Mouse (Mus musculus): ENCODE measurements around the gene H2-DMa.
A peak's percentile ranks its signal among the peaks of the same experiment; 100 is the strongest.

Gene H2-DMa

DNA sequence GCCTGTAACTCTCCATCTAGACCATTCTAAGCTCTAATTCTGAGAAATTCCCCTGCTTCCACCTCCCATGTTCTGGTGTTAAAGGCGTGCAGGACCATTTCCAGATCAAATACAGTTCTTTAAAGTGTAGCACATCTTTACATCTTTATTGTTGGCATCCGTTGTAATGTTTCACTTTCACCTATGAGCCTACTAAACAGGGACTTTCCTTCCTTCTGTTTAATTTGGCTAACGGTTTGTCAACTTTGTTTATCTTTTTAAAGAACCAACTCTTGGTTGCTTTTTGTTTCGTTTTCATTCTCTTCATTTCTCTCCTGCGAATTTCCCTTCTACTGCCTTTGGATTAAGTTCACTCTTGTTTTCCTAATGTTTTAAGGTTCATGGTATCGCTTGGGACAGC, 16.5 kb upstream of the H2-DMa start:
- DNase-seq (ENCODE audit: inconsistent ontology term), result no peak

DNA sequence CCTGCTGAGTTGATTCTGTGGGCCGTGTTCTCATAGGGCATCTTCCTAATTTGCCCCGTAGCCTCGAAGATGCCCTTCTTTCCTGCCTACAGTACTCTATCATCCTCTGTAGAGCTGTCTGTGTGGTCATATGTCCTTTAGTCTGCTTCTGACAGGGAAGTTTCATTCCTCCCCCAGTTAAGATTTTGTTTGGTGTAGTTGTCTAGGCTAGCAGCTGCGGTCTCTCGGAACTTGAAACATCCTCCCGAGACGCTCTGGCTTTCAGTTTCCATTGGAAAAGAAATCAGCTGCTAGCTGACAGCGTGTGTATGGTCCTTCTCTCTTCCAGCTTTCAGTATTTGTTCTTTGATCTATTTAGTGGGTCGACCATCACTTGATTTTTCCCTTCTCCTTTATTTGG, 14.5 kb upstream of the H2-DMa start:
- DNase-seq (ENCODE audit: inconsistent ontology term), result no peak

DNA sequence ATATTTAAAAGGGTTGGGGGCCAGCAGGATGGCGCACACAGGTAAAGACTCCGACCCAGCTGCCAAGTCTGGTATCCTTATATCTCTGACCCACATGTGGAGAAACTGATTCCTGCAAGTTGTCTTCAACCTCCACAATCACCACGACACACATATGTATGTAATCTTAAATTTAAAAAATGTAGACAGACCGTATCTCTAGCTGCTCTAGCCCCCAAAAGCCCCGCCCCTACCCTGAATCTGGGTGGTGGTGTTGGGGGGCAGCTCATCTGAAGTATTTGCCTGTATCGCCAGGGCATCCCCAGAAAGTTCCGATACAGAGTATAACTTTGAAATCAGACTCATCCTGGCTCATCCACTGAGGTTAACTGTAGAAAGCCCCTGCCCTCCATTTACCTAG, 12.8 kb upstream of the H2-DMa start:
- DNase-seq (ENCODE audit: inconsistent ontology term), result no peak

DNA sequence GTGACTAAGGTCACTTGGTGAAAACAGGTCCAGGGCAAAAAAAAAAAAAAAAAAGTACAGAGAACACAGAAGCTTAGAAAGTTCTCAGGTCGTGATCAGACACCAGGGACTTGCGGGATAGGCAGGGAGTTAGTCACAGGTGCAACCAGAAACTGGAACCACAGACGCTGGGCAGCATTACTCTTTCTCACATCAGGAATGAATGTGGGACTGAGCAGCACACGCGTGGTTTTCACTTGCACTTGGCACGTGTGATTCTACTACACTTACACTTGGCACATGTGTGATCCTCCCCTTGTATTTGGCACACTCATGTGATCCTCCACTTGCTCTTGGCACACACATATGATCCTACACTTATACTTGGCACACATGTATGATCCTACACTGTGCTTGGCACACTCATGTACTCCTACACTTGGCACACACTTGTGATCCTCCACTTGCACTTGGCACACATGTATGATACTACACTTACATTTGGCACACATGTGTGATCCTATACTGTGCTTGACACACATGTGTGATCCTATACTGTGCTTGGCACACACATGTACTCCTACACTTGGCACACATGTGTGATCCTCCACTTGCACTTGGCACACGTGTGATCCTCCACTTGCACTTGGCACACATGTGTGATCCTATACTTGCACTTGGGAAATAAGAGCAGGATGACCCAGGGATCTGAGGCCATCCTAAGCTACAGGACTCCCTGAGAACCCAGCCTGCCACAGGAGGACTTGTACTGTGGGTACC, 12.1 kb upstream of the H2-DMa start:
- DNase-seq (ENCODE audit: inconsistent ontology term), result no peak

DNA sequence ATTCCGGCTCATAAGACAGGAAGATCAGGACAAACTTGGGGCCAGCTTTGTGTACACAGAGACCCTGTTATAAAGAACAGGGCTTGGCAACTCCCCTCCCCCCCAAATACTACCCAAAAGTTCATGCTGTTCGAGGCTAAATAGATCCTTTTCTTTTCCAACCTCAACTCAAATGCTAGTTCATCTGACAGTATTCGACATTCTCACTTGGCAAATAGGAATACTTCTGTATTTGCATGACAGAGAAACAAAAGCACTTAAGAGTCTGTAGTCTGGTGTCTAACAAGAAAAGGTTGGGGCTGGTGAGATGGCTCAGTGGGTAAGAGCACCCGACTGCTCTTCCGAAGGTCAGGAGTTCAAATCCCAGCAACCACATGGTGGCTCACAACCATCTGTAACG, 10.9 kb upstream of the H2-DMa start:
- no peak for DNase-seq (ENCODE audit: inconsistent ontology term)

DNA sequence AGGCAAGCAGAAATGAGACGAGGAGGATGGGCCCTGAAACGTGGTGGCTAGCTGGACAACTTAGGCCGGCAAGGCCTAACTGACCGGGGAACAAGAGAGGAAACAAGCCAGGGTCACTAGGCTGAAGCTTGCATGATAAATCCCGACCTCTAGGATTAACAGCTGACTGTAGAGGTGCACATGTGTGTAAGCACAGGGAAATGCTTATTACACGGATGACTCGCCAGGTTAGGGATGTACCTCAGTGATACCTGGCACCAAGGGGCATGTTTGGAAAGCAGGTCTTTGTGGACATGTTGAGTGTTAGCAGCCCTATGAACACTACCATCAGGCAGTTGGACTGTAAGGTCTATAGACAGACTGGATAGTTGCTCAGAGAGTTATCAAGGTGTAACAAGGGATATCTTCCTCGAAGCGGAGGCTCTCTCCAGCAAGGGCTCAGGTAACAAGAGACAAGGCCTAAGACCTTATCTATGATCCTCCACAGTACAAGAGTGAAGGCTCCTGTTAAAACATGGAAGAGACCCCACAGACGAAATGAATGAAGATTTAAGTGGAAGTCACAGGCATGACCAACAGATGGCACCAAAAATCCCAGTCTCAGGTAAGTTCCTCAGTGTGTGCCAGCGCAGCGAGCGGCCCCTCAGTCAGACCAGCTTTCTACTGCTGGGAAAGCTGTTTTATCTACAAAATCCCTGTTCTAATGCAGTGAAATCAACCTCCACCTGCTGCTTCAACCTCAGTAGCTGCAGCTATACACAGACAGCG, 10.1 kb upstream of the H2-DMa start:
- peak; percentile 17 for DNase-seq (ENCODE audit: inconsistent ontology term)

DNA sequence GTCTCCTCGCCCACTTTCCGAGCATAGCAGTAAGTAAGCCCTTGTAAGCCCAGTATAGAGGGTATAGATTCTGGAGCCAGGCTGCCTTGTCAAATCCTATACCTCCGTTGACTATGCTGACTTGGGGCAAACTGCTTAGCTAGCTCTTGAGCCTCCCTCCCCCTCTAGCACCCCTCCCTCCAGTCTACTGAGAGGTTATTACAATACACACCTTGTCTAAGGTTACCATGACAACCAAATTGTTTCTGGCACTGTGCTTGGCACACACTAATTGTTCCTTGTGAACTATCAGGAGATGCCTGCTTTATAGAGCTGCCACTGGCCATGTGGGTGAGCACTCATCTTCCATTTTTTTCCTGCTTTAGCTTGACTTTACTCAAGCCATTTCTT, 9.5 kb upstream of the H2-DMa start:
- DNase-seq (ENCODE audit: inconsistent ontology term), result peak; percentile 17

DNA sequence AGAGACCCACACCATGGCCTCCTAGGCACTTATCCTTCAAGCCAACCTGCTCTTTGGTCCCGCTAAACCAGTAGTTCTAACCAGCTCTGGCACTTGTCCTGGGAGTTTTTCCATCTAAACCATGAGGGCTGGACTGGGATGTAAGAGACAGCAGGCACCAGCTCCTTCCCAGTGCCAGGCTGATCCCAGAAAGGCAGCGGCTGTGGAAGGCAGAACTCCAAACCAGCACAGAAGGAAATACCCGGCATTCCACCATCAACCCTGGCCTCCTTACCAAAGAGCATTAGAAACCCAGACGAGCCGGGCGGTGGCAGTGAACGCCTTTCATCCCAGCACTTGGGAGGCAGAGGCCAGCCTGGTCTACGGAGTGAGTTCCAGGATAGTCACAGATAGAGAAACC, 9.0 kb upstream of the H2-DMa start:
- DNase-seq (ENCODE audit: inconsistent ontology term), result no peak

DNA sequence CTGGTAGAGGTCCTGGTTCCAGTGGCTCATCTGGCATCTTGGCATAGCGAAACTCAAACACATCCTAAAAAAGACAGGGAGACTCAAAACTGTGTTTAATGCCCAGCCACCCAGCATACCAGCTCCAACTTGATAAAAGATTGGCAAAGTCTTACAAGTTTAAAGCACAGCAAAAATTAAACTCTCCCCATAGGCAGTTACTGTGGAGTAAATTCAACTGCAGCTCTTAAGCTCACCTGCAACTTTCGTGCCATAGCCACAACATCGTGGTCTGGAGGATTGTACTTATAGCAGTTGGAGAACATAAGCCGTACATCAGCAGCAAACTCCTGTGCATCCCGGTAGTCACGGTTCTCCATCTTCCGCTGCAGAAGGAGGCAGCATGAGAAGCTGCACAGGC, 5.2 kb upstream of the H2-DMa start:
- no peak for DNase-seq (ENCODE audit: inconsistent ontology term)

DNA sequence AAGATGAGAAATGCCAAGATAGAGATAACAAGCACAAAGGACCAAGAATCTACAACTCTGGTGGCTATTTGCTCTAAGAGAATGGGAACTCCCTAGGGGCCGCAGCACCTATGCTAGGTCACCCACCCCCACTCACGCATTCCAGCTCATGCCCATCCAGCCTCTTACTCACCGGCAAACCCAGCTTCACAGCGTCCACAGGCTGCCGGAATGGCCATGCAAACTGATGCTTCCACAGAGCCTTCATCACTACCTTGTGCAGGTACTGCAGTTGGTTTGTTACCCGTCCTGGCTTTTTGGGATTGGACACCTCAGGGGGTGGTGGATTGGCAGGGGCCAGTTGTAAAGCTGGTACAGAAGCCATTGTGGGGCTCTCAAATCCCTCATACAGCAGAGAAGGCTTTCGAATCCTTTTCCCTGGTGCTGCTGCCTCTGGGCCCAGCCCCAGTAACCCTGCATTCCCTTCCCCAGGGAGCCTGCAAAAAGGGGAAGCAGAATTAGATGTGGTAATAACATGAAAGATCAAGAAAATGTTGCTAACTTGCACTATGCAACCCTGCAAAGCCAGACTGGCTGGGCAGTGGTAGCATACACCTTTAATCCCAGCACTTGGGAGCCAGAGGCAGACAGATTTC, 2.5 kb upstream of the H2-DMa start:
- peak; percentile 14 for DNase-seq (ENCODE audit: inconsistent ontology term)

DNA sequence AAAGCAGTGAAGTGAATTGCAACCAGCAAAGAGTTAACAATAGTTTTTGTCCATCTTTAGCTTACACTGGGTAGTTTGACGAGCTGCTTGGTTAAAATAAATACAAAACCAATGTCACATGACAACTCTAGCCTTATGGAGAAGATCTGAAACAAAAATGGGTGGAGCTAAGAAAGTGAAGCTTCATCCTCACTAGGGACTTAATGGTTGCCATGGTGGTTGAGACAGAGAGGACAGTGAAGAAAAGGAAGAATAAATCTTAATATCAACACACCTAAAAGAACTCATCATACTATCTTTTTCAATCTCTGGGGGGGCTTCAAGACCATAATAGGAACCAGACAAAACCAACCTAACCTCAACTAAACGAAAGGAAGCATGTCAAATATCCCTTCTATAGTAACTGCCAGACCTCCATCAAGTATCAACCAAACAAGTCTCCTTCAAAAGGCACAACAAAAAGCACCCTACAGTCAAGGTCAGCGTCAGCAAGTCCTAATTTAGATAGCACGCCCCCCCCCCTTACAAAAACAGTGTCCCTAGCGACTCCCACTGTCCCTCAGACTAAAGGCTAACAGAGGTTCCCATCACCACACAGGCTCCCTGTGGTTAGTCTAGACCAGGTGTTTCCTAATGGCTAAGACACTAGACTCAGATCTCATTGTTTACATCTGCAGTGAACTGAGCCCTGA, 1.8 kb upstream of the H2-DMa start:
- peak; percentile 63 for DNase-seq (ENCODE audit: inconsistent ontology term)

DNA sequence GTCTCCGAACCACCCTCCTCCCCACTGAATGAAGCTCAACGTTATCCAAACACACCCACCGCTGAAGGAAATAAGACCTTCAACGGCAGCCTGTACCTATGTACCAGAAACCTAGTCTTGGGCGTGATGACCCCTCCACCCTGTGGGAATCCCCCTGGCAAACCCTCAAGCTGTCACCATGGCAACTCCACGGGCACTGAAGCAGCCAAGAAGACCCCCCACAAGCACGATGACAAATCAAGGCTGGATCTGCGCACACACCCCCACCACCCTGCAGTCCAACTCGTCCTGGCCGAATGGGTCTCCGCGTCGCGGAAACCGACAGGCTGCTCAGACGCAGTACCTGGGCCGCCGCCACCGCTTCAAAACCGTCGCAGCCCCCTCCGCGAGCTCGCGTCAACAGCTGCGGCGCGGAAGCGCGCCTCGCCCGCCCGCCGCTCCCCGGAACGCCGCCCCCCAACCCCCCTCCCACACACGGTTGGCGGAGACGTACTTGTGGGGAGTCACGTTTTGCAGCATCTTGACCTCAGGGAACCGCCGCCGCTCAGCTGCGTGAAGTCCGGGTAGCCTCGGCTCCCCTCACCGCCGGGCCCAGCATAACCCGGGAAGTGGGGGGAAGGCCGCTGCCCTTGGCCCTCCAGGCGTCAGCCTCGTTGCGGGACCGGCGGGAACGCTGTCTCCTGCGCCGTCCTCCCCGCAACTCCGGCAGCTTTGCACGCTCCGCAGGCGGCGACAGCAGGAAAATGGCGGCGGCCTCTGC, 1.0 kb upstream of the H2-DMa start:
- DNase-seq (ENCODE audit: inconsistent ontology term), result peak; percentile 61

DNA sequence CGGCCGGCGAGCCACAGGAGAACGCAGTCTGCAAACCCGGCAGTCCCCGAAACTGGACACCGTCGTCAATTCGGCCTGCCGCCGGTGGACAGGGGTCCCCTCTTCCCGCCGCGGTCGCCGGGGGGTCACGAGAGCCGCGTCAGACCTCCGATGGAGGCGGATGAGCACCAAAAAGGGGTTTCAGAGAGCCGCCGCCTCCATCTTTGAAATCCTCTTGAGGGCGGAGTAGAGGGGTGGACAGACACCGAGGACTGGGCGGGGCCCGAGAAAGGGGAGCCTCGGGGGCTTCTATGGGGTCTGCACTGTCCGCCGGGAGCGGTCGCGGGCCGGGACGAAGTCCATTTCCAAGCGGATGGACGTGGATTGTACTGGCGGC, 480 bp upstream of the H2-DMa start:
- no peak for DNase-seq (ENCODE audit: inconsistent ontology term)

DNA sequence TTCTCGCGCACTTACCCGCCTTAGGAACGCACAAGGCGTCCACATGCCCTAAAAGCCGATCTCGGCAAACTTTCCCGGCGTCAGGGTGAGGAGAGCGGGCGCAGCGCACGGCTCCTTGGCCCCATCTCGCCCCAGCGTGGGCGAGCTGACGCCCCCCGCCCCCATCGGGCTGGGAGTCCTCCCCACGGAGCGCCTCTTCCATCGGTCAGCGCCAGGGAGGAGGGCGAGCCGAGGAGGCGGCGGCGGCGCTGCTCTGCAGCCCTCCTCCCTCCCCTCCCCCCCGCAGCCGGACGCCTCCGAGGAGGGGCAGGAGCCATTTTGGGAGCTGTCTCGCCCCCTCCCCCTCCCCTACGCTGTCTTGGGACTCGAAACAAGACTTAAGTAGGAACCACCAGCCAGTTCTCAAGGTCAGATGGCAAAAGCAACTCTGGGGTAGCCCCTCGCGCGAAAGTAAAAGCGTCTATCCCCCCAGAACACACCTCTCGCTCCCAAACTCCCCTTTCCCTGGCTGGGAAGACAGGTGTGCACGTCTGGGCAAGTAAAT, 911 bp downstream of the H2-DMa start:
- DNase-seq (ENCODE audit: inconsistent ontology term), result peak; percentile 96

DNA sequence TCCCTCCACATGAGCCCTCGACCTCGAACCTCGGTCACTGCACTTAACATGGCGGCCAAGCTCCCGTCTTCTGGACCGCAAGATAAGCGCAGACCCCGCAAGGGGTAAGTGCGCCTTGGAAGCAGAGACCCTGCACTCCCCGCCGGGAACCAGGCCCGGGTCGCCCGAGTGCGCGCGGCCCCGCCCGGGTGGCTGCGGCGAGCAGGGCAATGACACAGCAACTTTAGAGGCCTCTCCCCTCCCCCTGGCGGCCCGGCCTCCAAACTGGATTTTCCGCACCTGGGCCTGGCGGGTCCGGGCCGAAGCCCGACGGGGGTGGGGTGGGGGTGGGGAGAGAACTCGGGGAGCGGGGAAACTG, 1.5 kb downstream of the H2-DMa start:
- no peak for DNase-seq (ENCODE audit: inconsistent ontology term)

DNA sequence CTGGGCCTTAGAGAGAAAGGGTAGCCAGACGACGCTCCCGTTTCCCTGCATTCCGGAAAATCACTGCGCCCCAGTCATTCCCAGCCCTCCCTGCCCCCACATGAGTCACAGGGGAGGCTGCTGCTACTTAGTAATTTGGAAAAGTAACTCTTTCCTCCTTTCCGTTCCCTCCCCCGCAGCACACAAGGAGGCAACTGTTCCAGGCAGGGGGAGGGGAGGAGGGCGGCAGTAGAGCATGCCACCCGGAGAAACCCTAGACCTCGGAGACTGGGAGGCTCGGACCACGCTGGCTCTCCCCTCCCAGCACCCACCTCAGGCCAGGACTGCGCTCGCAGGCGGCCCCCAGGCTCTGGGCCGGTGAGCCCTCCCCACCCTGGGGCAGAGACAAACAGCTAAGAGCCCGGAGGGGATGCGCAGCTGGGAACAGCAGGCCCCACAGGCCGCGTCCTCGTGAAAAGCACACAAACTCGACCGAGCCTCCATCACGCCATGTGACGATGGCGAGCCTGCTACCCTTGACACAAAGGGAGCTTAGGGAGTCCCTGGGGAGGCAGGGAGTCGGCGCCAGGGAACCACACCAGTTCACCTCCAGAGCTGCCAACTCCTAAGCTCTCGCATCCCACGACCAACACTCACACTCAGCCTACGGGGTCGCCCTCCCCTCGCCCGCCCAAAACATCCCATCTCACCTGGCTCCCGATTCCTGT, 2.0 kb downstream of the H2-DMa start:
- peak; percentile 100 for DNase-seq (ENCODE audit: inconsistent ontology term)

DNA sequence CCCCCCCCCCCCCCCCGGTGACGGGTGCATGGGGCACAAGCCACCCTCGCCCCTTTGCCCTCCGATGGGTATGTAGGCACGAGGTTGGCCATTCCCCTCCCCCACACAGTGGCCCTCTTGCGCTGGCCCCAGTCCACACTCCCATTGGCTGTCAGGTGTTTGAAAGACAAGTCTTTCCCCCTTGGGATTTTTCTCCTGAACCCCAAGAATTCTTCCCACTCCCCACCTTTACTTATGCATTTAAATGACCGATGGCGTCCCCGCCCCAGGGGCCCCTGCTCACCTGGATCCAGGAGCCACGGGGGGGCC, 2.5 kb downstream of the H2-DMa start:
- peak; percentile 87 for DNase-seq (ENCODE audit: inconsistent ontology term)

DNA sequence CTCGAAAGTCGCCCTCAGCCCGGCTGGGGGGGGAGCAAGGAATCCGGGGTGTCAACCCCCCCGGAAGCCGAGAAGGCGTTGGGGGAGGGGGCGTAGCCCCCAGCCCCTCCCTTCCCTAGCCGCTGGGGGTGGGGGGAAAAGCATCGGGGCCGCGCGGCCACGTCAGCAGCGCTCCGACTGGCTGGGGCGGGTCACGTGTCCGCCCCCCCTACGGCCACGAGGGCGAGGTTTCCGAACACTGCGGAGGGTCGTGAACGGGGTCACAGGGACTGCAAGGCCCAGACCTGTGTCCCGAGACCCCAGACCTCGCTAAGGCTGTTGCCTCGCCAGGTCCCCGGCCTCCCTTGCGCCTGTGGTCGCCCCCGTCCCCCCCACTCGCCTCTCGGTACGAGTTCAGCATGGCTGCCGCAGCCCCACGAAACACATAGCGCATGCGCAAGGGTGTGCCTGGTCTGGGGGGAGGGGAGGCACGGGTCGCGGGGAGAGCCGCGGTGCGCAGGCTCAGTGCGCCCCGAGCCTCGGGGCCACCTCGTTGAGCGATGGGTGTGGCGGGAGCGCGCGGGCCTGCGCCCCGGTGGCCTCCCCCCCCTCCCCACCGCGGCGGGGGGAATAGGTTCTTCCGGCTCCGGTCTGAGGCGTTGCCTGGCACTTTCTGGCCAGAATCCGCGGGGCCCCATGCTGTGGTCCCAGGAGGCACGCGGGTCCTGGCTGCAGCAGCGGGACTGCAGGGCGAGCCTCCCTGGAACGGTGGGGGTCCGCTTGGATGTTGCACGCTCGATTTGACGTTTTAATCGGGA, 3.0 kb downstream of the H2-DMa start, which contains the start of gene Brd2:
Brd2 (minus strand) TSS at position 447 of the 797 bp plus-strand sequence.
- DNase-seq (ENCODE audit: inconsistent ontology term), result peak; percentile 99

DNA sequence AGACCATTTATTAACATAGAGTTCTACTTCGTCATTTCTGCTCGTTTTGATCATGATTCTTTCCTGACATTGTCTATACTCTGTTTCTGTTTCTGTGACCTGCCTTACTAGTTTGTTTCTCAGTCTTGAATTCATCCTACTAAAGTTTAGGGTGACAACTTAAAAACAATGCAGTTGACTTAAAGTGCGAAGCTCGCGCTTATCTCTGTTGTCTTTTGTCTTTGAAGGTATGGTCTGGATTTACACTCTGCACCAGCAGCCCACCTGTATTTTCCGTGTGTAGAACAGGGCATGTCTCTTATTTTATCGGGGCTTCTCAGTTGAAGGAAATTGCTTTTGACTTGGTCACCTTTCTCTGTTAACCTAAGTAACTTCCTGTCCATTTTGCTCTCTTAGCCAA, 3.8 kb downstream of the H2-DMa start:
- peak; percentile 14 for DNase-seq (ENCODE audit: inconsistent ontology term)

DNA sequence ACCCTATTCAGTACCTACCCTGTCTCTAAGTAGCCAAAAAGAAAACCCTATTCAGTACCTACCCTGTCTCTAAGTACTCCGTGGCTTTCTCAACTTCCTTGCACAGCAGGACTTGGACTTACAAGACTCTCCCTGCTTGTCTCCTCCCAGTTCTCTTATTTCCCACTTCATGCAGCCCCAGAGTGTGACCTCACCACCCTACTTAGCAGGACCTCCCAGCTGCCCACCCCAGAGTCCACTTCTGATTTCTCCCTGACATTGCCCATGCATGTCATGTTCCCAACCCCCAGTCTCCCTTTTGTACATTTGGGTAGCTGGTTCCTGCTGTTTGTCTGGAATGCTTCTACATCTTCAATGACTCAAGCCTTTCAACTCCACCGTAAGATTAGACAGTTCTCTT, 4.2 kb downstream of the H2-DMa start:
- peak; percentile 61 for DNase-seq (ENCODE audit: inconsistent ontology term)

Data from Muller cell, postnatal 12 days (primary cell).